Mouse (Mus musculus) kidney, embryonic 14.5 days (tissue): ENCODE measurements around the gene Kmt5c. TPM values are rescaled to one million over a fixed set of nuclear protein-coding genes. Genes with fewer than 3 reads are reported as not detected.

ENCODE experiments used
- ATAC-seq: fragments of 200-750 bp; cut with Nextera tagmentation; 2 replicates; pipeline ENCODE4 v1.8.0; 2017; ENCODE audit warnings: moderate number of reproducible peaks, mild to moderate bottlenecking, moderate TSS enrichment, moderate library complexity; ENCODE audit not compliant: low FRiP score, low TSS enrichment
- H3K27ac ChIP-seq: fragments of 300-500 bp; sonication (generic); 2 replicates; pipeline ENCODE4 v1.5.1; 2014; ENCODE audit warnings: low read depth, mild to moderate bottlenecking, low read length, moderate library complexity, mixed read lengths
- H3K27me3 ChIP-seq: fragments of 300-500 bp; sonication (generic); 2 replicates; pipeline ENCODE4 v1.6.1; 2014; ENCODE audit warnings: mild to moderate bottlenecking, low read length; ENCODE audit not compliant: control insufficient read depth, insufficient read depth
- H3K36me3 ChIP-seq: fragments of 300-500 bp; sonication (generic); 2 replicates; pipeline ENCODE4 v1.6.1; 2014; ENCODE audit warnings: low read length, mixed read lengths; ENCODE audit not compliant: control insufficient read depth, insufficient read depth
- H3K4me1 ChIP-seq: fragments of 300-500 bp; sonication (generic); 2 replicates; pipeline ENCODE4 v1.6.1; 2014; ENCODE audit warnings: low read length, mixed read lengths; ENCODE audit not compliant: control insufficient read depth, insufficient read depth
- H3K4me2 ChIP-seq: fragments of 300-500 bp; sonication (generic); replicated peaks from 2 replicates; pipeline ENCODE4 v1.6.1; 2014; ENCODE audit warnings: low read depth, mild to moderate bottlenecking, low read length
- H3K4me3 ChIP-seq: fragments of 300-500 bp; sonication (generic); 2 replicates; pipeline ENCODE4 v1.5.1; 2014; ENCODE audit warnings: mild to moderate bottlenecking, low read length
- H3K9ac ChIP-seq: fragments of 300-500 bp; sonication (generic); 2 replicates; pipeline ENCODE4 v1.6.1; 2014; ENCODE audit warnings: low read depth, mild to moderate bottlenecking, low read length, moderate library complexity
- H3K9me3 ChIP-seq: fragments of 300-500 bp; sonication (generic); 2 replicates; pipeline ENCODE4 v1.6.1; 2016; ENCODE audit warnings: low read length; ENCODE audit not compliant: control insufficient read depth
- WGBS: fragments of 180-500 bp; shearing (Covaris S2); extraction: QIAGEN DNeasy Blood & Tissue Kit; methylation state at CpG from one replicate; pipeline ENCODE4 v1.1.7; 2014; 5-methylcytosine and 5-hydroxymethylcytosine counted together
- polyA plus RNA-seq: library from polyadenylated mRNA; unstranded; fragments of >200 nt; fragmentation: Nextera tagmentation; extraction: Ambion mirVana; gene quantifications from 2 replicates; pipeline ENCODE4 v1.2.1, GENCODE M21; 2014

Kmt5c gene
- polyA plus RNA-seq, 1 experiment from 2014 or later: 69.2 TPM

DNA sequence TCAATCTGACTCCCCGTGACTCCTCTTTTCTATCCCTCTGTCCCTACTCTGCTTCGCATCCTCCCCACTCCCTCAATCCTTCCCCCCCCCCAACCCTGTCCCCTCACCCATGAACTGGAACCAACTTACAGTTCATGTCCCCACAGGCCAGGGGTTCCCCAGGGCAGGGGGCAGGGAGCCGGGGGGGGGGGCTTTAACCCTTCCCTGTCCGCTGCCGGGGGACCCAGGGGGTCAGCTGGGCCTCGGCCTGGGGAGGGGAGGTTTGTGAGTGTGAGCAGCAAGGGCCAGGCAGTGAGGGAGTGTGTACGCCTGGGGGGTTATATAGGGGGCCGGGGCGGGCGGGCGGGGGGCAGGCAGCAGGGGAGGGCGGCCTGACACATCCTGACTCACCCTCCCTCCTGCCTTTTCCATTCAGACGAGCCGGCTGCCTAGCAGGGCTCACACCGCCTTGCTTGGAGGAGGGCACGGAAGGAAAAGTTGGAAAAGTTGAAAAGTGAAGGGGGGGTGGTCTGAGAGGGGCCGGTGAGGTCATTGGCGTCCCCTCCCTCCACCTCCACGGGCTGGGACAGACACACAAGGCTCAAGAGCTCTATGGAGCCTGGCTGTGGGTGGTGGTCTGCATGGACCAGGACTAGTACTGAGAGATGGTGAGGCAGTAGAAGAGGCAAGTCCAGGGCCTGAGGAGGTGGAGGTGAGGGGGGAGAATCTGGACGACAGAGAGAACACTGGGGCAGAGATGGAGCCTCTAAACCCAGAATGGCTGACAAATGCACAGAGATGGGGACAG lies 38.1 kb downstream of the Kmt5c start:
- Histone ChIP-seq H3K4me2 (peak overlapping the region; percentile 47; the same call in 1 of the 2 replicates), H3K9ac (no peak overlapping the region), H3K9me3 (no peaks in the 10 kb centered on the region), H3K4me3 (no peak overlapping the region), H3K27ac (no peak overlapping the region), H3K27me3 (peaks cover 34% of the 10 kb centered on the region), H3K36me3 (no peaks in the 10 kb centered on the region), H3K4me1 (peaks cover 23% of the 10 kb centered on the region; the same call in 1 of the 2 replicates)
- WGBS: 5% methylated on average over 15 of the region's 20 CpGs
- no peak for ATAC-seq

DNA sequence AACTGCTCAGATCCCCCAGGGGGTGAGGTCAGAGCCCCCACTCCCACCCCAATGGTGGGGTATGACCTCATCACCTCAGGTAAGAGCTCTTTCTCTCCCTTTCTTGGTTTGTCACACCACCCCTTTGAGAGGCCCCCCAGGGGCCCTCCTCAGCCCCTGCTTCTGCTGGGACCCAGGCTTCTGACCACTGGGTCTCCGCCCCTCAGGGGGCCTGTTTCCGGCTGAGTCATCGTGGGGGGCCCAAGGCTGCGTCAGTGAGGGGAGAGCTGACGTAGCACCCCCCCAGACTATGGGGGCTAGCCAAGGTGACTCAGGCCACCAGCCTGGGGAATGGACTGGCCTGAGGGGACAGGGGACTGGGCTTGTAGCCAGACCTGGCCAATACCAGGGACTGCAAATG lies 40.0 kb downstream of the Kmt5c start:
- ATAC-seq: no peak
- no peak overlapping the region for H3K27ac ChIP-seq
- 29% methylated on average over 5 of the region's 5 CpGs for WGBS

DNA sequence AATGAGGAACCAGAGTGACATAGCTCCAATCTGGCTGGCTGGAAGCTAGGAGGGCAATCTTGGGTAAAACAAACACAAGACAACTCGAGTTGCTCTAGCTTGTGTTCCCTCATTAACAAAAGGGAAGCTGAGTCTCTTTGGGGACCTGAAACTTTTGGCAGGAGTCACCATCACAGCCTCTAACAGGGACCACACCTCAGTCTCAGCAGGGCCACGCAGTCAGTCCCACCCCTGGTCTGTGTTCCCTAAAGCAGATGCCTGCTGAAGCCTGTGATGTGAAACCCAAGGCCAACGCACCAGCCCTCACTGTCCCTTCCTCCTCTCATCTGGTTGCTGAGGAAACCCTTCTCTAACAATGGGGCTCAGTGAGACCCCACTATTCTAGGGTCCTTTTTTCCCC lies 42.2 kb downstream of the Kmt5c start:
- Histone ChIP-seq H3K4me2 (no peak overlapping the region), H3K36me3 (no peaks in the 10 kb centered on the region), H3K27me3 (peaks cover 17% of the 10 kb centered on the region), H3K4me1 (peaks cover 17% of the 10 kb centered on the region; the same call in 1 of the 2 replicates), H3K27ac (no peak overlapping the region), H3K9ac (no peak overlapping the region), H3K4me3 (no peak overlapping the region), H3K9me3 (no peaks in the 10 kb centered on the region)
- WGBS: 37% methylated on average over 3 of the region's 3 CpGs
- ATAC-seq: no peak

More for the DNA sequence above, 40.0 kb downstream of the Kmt5c start:
- H3K9me3 ChIP-seq: no peaks in the 10 kb centered on the region
- H3K9ac ChIP-seq: no peak overlapping the region
- H3K4me3 ChIP-seq: no peak overlapping the region
- H3K27me3 ChIP-seq: peaks cover 34% of the 10 kb centered on the region
- peaks cover 23% of the 10 kb centered on the region; the same call in 1 of the 2 replicates for H3K4me1 ChIP-seq
- no peaks in the 10 kb centered on the region for H3K36me3 ChIP-seq
- H3K4me2 ChIP-seq: no peak overlapping the region

DNA sequence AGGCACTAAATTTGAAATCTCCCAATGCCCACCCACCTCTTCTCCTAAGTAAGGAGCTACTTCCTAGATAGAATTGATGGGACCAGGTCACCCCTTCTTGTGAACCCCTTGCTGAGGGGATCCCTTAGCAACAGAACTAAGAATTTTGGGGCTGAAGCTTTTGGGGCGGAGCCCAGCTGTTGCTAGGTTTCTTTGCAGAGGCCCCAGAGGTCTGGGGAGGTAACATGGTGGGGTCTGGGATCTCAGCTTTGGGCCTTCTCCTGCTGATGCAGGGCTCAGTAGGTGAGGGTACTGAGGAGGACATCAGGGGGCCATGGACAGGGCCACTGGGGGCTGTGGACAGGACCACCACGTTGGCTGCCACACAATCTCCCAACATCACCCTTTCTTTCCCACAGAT lies 42.8 kb downstream of the Kmt5c start, which contains the start of the genes Il11 and Tmem190:
Gene Il11 (minus strand): TSS at position 101 of the 400 bp plus-strand sequence.
Gene Tmem190 (plus strand): TSS at position 179 of the 400 bp plus-strand sequence.
- Histone ChIP-seq H3K9ac (no peak within 1 kb of the TSS), H3K36me3 (no peaks in the 10 kb centered on the region), H3K27ac (no peak within 1 kb of the TSS), H3K4me3 (no peak within 1 kb of the TSS), H3K4me2 (no peak within 1 kb of the TSS), H3K9me3 (no peaks in the 10 kb centered on the region), H3K27me3 (peaks cover 12% of the 10 kb centered on the region), H3K4me1 (peaks cover 11% of the 10 kb centered on the region; the same call in 1 of the 2 replicates)
- whole genome bisulfite sequencing: 74% methylated on average over 2 of the region's 2 CpGs
- no peak for ATAC-seq

DNA sequence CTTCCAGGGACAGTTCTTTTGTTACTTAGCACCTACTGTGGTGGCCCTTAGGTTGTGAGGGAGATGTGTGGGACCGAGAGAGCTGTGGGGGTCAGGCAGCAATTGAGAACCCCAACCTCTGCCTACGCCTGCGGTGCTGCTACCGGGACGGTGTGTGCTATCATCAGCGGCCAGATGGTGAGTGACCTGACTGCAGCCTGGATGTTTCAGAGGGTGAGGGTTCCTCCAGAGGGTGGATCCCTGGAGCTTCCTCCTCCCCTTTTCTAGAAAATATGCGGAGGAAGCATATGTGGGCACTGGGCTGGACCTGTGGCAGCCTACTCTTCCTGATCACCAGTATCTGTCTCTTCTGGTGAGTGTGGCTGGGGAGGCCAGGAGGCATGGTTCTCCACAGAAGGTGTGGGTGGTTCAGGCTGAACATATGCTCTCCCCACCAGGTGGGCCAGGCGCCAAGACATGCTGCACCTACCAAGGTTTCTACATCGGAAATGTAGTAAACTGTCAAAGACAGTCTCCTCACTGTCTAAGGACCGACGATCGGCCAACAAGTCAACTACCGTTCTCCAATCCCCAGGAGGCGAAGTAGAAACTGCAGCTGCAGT lies 43.9 kb downstream of the Kmt5c start:
- H3K4me2 ChIP-seq: no peak overlapping the region
- no peak overlapping the region for H3K4me3 ChIP-seq
- no peak for ATAC-seq
- H3K9ac ChIP-seq: no peak overlapping the region
- no peak overlapping the region for H3K27ac ChIP-seq
- no peaks in the 10 kb centered on the region for H3K36me3 ChIP-seq
- 76% methylated on average over 14 of the region's 14 CpGs for WGBS
- no peaks in the 10 kb centered on the region for H3K9me3 ChIP-seq
- peaks cover 8% of the 10 kb centered on the region; the same call in 1 of the 2 replicates for H3K4me1 ChIP-seq
- peaks cover 3% of the 10 kb centered on the region; the same call in 1 of the 2 replicates for H3K27me3 ChIP-seq

DNA sequence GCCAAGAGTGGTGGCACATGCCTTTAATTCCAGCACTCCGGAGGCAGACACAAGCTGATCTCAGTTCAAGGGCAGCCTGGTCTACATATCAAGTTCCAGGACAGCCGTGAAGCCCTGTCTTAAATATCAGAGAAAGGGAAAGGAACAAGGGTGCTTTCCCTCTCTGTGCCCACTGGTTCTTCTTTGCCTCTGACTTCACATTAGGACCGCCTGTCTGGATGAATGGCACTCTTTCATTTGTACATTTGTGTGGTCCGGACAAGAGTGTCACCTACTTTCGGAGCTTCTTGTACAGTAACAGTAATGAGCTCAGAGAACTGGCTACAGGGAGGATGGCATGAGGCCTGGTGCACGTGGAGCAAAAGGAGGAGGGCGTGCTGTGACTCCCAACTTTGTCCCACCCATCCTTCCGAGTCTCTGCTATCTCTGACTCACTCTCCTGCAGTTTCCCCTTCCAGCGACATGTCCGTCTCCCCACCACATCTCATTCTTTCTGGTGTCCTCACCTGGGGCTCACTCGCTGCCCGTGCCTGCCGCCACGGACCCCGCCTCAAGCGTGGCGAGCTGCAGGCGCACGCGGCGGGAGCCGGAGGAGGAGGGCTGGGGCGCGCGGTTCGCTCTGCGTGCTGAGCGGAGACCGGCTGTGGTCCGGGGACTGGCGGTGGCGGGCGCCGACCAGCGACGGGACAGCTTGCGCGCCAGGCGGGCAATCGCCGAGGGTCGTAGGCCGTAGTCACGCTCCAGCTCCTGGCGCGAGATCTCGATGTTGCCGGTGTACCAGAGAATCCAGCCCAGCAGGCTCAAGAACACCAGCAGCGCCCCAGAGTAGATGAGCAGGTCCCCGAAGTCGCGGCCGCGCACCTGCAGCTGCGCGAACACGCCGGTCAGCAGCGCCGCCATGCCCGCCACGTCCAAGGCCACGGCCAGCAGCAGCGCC lies 48.9 kb downstream of the Kmt5c start:
- peak overlapping the region; percentile 92 for H3K4me2 ChIP-seq
- H3K4me3 ChIP-seq: peak overlapping the region; percentile 60
- peaks cover 5% of the 10 kb centered on the region; the same call in 1 of the 2 replicates for H3K4me1 ChIP-seq
- H3K9me3 ChIP-seq: no peaks in the 10 kb centered on the region
- 2% methylated on average over 64 of the region's 64 CpGs for WGBS
- ATAC-seq: peak; percentile 41
- peak overlapping the region; percentile 71 for H3K9ac ChIP-seq
- H3K27me3 ChIP-seq: no peaks in the 10 kb centered on the region
- H3K36me3 ChIP-seq: peaks cover 2% of the 10 kb centered on the region; the same call in 1 of the 2 replicates
- peak overlapping the region; percentile 88 for H3K27ac ChIP-seq

DNA sequence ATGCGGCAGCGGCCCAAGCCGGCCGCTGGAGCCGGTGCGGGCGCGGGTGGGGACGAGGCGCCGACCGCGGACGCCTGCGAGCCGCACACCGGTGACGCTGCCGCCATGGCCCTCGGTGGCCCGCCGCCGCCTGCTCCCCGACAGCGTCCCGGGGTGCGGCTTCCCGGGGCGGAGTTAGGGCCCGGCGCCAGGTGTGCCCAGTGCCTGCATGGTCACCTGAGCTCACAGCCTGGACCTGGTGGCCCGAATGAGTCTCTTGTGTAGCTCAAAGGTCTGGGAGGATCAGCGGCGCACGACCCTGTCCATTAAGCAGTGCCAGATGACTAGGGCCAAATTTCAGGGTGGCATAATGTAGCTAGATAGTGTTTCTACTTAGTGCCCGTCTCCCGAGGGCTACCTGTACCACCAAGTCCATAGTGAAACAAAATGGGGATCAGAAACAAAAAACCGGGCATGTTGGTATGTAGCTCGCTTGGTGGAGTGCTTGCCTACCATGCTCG lies 49.6 kb downstream of the Kmt5c start, which contains the start of gene Tmem238:
Gene Tmem238 (minus strand): TSS at position 221 of the 500 bp plus-strand sequence.
- peak; percentile 7; the same call in 1 of the 2 replicates for ATAC-seq
- WGBS: 12% methylated on average over 22 of the region's 40 CpGs

More for the DNA sequence above, 49.6 kb downstream of the Kmt5c start, which contains the start of gene Tmem238:
- Histone ChIP-seq H3K4me1 (peaks cover 11% of the 10 kb centered on the region; the same call in 1 of the 2 replicates), H3K27me3 (no peaks in the 10 kb centered on the region), H3K4me2 (peak within 1 kb of the TSS; percentile 92), H3K27ac (peak within 1 kb of the TSS; percentile 88), H3K9me3 (no peaks in the 10 kb centered on the region), H3K9ac (peak within 1 kb of the TSS; percentile 71), H3K36me3 (peaks cover 10% of the 10 kb centered on the region), H3K4me3 (peak within 1 kb of the TSS; percentile 60)
